Mouse (Mus musculus) gastrocnemius, postnatal 4 days (tissue): Measurements from ENCODE around the gene Cnpy3. TPM values are rescaled to one million over a fixed set of nuclear protein-coding genes. Genes with fewer than 3 reads are reported as not detected.
"Not testable (repeated sequence)": the region's sequence is repeated elsewhere in the genome, so short reads cannot be mapped to it uniquely, and the experiment has no call there.

Source experiments
- DNase-seq, 2 experiments: peaks; one replicate each; pipeline ENCODE4 v3.0.0; 2021 to 2022; ENCODE audit warnings: low spot score in 2 of 2, mixed read lengths in 2 of 2
- long read RNA-seq, 2 experiments: library from polyadenylated mRNA; stranded (forward); transcript quantifications; one replicate each; pipeline ENCODE4 v2.0.0; 2021
- total RNA-seq, 2 experiments: library from RNA; stranded (reverse); gene quantifications; 2 replicates each; pipeline ENCODE4 v1.2.3; 2021

Cnpy3 gene
- 10 to 100 TPM; 26.4 to 27.8 TPM for total RNA-seq
- long read RNA-seq, experiment 1, transcript Cnpy3-201 (6 exons, 1,908 nt): major isoform, 47 of 65 reads
- long read RNA-seq, experiment 1, partial matches to known transcripts: 0 of 65 reads
- long read RNA-seq, experiment 1, other reads (novel, unspliced or antisense): 13 of 65 reads
- long read RNA-seq, experiment 2, transcript Cnpy3-201 (6 exons, 1,908 nt): major isoform, 54 of 63 reads
- long read RNA-seq, experiment 2, partial matches to known transcripts: 0 of 63 reads
- long read RNA-seq, experiment 2, other reads (novel, unspliced or antisense): 8 of 63 reads

GRCm38 (mm10) chr17:46751794-46752556 is at the start of gene Cnpy3:
TSS of gene Cnpy3 (minus strand) at chr17:46752214.
- DNase-seq: peak; percentile 97 to 99

GRCm38 (mm10) chr17:46801761-46802160 is 49.7 kb upstream of the Cnpy3 start:
- DNase-seq: no peak

DNA sequence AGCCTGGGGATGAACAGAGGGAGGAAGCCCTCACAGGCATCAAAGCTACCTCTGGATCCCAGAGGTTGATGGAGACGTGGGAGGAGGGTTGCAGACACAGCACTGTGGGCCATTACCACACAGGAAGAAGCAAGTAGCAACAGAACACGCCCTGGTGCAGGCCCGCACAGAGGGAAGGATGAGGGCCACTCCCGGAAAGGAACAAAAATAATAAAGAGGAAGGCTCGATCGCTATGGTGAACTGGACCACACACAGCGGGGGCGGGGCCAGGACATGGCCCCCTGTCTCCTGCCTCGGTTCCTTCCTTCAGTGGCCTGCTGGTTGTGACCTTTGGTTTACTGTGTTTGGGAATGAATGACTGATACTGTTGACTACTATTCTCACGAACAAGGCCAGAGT is 47.7 kb upstream of the Cnpy3 start:
- DNase-seq: no peak

- DNase-seq: no peak
Measured at GRCm38 (mm10) chr17:46797386-46797785, 45.4 kb upstream of the Cnpy3 start.

- DNase-seq: no peak
Measured at GRCm38 (mm10) chr17:46796743-46797142, 44.7 kb upstream of the Cnpy3 start.

DNA sequence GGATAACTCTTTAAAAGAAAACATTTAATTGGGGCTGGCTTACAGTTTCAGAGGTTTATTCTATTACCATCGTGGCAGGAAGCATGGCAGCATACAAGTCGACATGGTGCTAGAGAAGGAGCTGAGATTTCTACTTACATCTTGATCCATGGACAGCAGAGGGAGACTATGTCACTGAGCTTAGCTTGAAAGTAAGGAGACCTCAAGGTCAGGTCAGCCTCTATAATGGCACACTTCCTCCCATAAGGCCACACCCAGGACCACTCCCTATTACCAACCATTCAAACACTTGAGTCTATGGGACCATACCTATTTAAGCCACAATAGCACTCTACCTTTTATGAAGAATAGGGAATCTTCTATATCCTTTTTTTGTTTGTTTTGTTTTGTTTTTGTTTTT is 40.9 kb upstream of the Cnpy3 start:
- no peak for DNase-seq

DNA sequence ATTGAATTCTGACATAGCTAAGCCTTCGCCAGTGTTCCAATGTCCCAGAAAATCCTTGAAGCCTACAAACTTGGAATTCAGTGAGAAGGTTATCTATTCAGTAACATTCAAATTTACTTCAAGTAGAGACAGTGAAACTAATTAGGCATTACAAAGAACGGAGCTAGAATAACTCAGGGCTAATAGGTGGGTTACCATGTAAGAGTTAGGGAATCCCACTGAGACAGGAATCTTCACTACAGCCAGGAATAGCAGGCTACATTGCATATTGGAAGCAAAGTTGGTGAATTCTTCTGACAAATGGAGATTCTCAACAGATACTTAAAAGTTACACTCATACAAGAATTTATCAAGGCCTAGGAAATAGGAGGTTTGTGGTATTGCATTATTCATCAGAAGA is 36.0 kb upstream of the Cnpy3 start:
- not testable (repeated sequence) for DNase-seq

GRCm38 (mm10) chr17:46786952-46787351 is 34.9 kb upstream of the Cnpy3 start:
- DNase-seq: no peak

DNA sequence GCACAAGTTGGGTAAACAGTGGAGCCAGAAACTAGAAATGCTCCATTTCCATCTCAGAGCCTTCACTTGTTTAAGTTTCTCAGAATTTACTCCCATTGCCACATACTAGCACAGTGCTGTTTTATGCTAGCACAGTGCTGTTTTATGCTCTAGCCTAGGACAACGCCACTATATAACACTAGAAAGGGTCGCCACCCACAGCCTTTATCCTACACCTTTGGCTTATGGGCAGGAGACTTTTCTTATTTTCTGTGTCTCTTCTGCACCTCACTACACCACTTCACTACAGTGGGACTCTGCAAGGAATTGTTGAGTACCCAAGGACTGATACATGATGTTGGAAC is 31.2 kb upstream of the Cnpy3 start:
- no peak for DNase-seq

DNA sequence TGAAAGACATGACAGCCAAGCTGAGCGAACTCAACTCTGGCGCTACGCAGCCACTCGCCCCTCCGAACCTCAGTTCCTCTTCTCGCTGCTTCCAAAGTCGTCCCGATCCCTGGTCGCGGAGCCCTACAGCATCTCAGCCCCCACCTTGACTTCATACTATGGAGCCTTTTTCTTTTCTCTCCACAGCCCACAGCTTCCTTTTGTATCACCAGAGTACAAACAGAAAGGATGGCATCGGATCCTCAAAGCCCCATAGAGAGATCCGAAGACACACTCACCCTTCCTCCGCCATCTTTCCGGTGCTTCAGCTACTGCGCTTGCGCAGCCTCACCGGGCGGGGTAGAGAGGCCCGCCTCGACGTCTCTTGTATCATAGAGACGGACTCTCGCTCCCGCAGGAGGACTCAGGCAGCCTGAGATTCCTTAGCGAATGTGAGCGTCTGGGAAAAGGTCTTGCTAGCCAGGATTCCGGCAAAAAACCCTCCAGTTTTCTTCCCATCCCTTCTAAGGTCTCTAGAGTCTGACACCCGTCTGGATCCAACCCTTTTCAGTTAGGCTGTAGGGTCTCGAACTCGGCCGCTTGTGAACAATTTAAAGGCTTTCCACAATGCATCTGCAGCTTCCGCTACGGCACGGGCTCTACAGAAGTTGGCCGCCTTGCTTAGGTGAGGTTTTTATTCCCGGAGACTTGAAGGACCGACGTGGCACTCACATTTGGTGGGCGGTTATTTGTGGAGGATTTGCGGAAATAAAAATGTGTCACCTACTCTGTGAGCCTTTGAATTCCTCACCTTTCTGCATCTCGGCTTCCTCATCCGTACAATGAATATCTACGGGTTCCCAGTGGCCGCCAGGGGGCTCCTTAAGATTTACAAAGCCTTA is 30.6 kb upstream of the Cnpy3 start, which contains the start of gene Rpl7l1:
Gene Rpl7l1 (minus strand): TSS at position 332 of the 881 bp plus-strand sequence.
- DNase-seq: peak; percentile 81 to 91

- DNase-seq: no peak
Measured at GRCm38 (mm10) chr17:46781876-46782275, 29.9 kb upstream of the Cnpy3 start.

- no peak for DNase-seq
Measured at GRCm38 (mm10) chr17:46776087-46776486, 24.1 kb upstream of the Cnpy3 start.

GRCm38 (mm10) chr17:46775070-46775469 is 23.1 kb upstream of the Cnpy3 start:
- DNase-seq: no peak

GRCm38 (mm10) chr17:46774131-46774472 is 22.1 kb upstream of the Cnpy3 start:
- DNase-seq: no peak

DNA sequence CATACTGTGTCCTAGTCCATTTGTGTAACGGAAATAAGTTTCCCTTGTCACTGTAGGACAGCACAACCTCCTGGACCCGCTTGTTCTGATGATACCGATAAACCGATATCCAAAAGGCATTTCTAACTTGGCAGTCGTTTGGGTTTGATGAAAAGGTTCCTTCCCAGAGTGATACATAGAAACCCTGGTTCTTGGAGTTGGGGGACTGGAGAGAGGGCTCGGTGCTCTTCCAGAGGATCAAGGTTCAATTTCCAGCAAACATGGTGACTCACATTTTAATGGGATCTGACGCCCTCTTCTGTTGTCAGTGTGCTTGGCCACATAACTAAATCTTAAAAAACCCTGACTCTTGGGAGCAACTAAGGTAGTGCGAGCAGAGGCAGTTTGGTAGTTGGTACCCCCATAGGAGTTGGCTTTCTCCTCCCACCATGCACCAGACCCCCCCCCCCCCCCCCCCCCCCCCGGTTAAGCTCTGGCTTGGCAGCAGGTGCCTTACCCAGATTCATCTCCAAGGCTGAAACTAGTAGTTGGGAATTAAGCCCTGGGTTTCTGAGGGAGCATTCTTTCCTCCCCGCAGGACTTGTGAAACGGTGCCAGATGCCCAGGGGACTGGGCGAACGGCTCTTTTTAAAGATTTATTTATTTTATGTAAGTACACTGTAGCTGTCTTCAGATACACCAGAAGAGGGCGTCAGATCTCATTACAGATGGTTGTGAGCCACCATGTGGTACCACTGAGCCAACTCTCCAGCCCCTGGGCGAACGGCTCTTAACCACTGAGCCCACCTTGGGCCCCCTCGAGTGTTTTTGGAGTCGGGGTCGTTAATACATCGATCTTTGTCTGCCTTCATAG is 21.5 kb upstream of the Cnpy3 start:
- DNase-seq: no peak

GRCm38 (mm10) chr17:46772404-46773277 is 20.6 kb upstream of the Cnpy3 start, which contains the start of gene 2310039H08Rik:
TSS of gene 2310039H08Rik (plus strand) at chr17:46772635.
- DNase-seq: peak; percentile 72 to 84

GRCm38 (mm10) chr17:46772038-46772403 is 20.0 kb upstream of the Cnpy3 start:
- DNase-seq: no peak

DNA sequence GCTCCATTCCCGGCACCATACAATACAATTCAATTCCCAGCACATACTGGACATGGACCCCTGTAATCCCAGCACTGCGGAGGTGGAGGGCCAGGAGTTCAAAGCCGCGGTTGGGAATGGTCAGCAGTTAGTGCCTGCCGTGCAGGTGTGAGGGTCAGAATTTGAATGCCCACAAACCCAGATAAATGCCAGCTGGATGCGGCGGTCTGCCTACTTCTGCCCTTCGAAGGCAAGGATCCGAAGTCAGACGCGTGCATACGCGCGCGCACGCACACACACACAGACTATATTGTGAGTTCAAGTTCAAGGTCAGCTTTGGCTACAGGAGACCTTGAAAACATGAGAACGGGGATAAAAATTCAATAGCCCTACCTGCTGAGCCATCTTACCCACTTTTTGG is 19.6 kb upstream of the Cnpy3 start:
- no peak for DNase-seq

DNA sequence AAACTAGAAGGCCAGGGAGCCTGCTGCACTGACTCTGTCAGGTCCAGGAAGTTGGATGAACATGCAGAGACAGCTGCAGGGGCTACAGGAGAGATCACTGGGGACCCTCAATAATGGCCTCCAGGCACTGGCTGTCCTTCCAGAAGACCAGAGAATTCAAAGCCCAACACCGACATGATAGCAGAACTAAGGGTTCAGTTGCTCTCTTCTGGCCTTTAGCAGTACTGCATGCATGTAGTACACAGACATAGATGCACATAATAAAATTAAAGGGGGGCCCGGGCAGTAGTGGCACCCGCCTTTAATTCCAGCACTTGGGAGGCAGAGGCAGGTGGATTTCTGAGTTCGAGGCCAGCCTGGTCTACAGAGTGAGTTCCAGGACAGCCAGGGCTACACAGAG is 19.0 kb upstream of the Cnpy3 start:
- DNase-seq: no peak

- DNase-seq: no peak
Measured at GRCm38 (mm10) chr17:46770546-46770945, 18.5 kb upstream of the Cnpy3 start.
